Mouse (Mus musculus): Measurements from ENCODE around the gene Asic2.

- TF ChIP-seq CTCF (IDR thresholded peaks at IDR 0.05; ENCODE audit: low read depth) (no peak), EP300 (IDR thresholded peaks at IDR 0.05; ENCODE audit: low read depth) (no peak)
Observed at GRCm38 (mm10) chr11:81498990-81499389, 469.3 kb downstream of the Asic2 start.
